Mouse (Mus musculus): ENCODE data around the gene B130006D01Rik.

B130006D01Rik gene

GRCm38 (mm10) chr11:95773264-95773663, 49.9 kb downstream of the B130006D01Rik start:
- DNase-seq: no peak

Measured in cerebellum, adult 11 months (tissue).